Mouse (Mus musculus) MEL (cell line): ENCODE measurements around the gene Mansc1.

ENCODE experiments used
- CTCF ChIP-seq, 3 experiments: IDR thresholded peaks in 2 of 3; conservative IDR thresholded peaks in 1 of 3; 2 replicates each; pipeline ENCODE4 v1.5.1; 2011 to 2012; ENCODE audit warnings: low read length in 3 of 3, low read depth in 2 of 3, mild to moderate bottlenecking in 2 of 3, improper control_type of control experiment in 1 of 3, inconsistent platforms in 1 of 3, mixed read lengths in 1 of 3, moderate library complexity in 1 of 3; ENCODE audit not compliant: control insufficient read depth in 1 of 3, insufficient read depth in 1 of 3, poor library complexity in 1 of 3, severe bottlenecking in 1 of 3
- HCFC1 ChIP-seq: IDR thresholded peaks from 2 replicates; pipeline ENCODE4 v1.6.1; 2012; ENCODE audit warnings: low read depth, mild to moderate bottlenecking, inconsistent platforms, low read length, improper control_type of control experiment, moderate library complexity
- KAT2A ChIP-seq: conservative IDR thresholded peaks from 2 replicates; pipeline ENCODE4 v1.6.1; 2012; ENCODE audit warnings: low read depth, low read length, improper control_type of control experiment, inconsistent platforms
- MXI1 ChIP-seq: IDR thresholded peaks from 2 replicates; pipeline ENCODE4 v1.6.1; 2011; ENCODE audit warnings: mild to moderate bottlenecking, low read depth, low read length, improper control_type of control experiment
- POLR2A ChIP-seq, 2 experiments: IDR thresholded peaks; 2 replicates each; pipeline ENCODE4 v1.6.1; 2011 to 2012; ENCODE audit warnings: low read length in 2 of 2, mild to moderate bottlenecking in 2 of 2, control low read depth in 1 of 2, improper control_type of control experiment in 1 of 2, low read depth in 1 of 2, moderate library complexity in 1 of 2; ENCODE audit not compliant: control insufficient read depth in 1 of 2, insufficient read depth in 1 of 2, poor library complexity in 1 of 2
- POLR2AphosphoS5 ChIP-seq: IDR thresholded peaks from 2 replicates; pipeline ENCODE4 v1.6.1; 2012; ENCODE audit warnings: low read depth, borderline replicate concordance, mild to moderate bottlenecking, inconsistent platforms, low read length, moderate library complexity, mixed read lengths
- RCOR1 ChIP-seq: IDR thresholded peaks from 2 replicates; pipeline ENCODE4 v1.6.1; 2012; ENCODE audit warnings: low read depth, mild to moderate bottlenecking, inconsistent platforms, low read length, improper control_type of control experiment
- USF1 ChIP-seq: IDR thresholded peaks from 2 replicates; pipeline ENCODE4 v1.6.1; 2014; ENCODE audit warnings: low read depth, mild to moderate bottlenecking, inconsistent platforms, low read length, improper control_type of control experiment, moderate library complexity
- ZC3H11A ChIP-seq: IDR thresholded peaks from 2 replicates; pipeline ENCODE4 v1.6.1; 2012; ENCODE audit warnings: low read depth, mild to moderate bottlenecking, inconsistent platforms, low read length, improper control_type of control experiment
- ZNF384 ChIP-seq: IDR thresholded peaks from 2 replicates; pipeline ENCODE4 v1.6.1; 2012; ENCODE audit warnings: low read depth, mild to moderate bottlenecking, inconsistent platforms, low read length, improper control_type of control experiment

GRCm38 (mm10) chr6:134633553-134633952, 1.3 kb upstream of the Mansc1 start:
- TF ChIP-seq CTCF (IDR thresholded peaks at IDR 0.05 in 2 of 3, conservative IDR thresholded peaks at IDR 0.05 in 1 of 3; ENCODE audit: control insufficient read depth in 1 of 3, insufficient read depth in 1 of 3, low read depth in 2 of 3, low read length in 3 of 3, poor library complexity in 1 of 3, severe bottlenecking in 1 of 3) = no peak
- TF ChIP-seq HCFC1 = no peak
- TF ChIP-seq POLR2AphosphoS5 = no peak
- TF ChIP-seq ZNF384 = no peak
- TF ChIP-seq KAT2A = no peak
- TF ChIP-seq ZC3H11A = no peak
- no peak for TF ChIP-seq POLR2A (IDR thresholded peaks at IDR 0.05; ENCODE audit: control insufficient read depth in 1 of 2, insufficient read depth in 1 of 2, low read depth in 1 of 2, low read length in 2 of 2, poor library complexity in 1 of 2)
- no peak for TF ChIP-seq RCOR1
- no peak for TF ChIP-seq MXI1
- no peak for TF ChIP-seq USF1
